Mouse (Mus musculus) E14TG2a.4 (cell line): ENCODE results near the gene Per2.

Experiments
- CTCF ChIP-seq: conservative IDR thresholded peaks from 2 replicates; pipeline ENCODE4 v1.5.1; 2014; ENCODE audit warnings: low read length
- NANOG ChIP-seq: IDR thresholded peaks from 2 replicates; pipeline ENCODE4 v1.6.1; 2014; ENCODE audit warnings: borderline replicate concordance, low read length, mixed read lengths

DNA sequence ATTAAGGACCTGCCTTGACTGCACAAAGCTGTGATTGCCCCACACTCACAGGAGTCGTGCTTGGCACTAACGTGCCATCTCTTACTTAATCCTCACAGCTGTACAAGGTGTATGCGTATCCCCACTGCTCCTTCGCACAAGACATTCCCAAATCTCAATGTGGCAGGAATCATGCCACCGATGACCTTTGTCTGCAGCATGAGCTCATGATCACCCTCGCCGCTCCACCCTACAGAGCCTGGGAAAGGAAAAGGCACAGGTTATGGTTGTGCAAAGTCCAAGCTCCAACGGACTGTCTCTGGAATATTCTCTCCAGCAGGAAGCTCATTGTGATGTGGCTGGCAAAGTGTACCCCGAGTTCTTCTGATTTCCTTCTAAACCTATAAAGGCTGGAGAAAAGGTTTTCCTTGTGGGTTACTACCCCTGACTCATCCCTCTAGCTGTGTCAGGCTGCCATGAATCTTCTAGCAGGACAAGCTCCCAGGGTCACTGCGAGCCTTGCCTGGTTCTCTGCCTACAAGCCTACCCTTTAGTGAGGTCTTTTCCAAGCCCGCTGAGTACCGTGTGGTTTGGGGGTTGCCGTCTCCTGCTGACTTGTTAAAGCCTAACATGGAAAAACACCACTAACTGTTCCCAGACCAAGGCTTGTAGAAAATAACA, 4.3 kb upstream of the Per2 start:
- TF ChIP-seq CTCF (no peak), NANOG (no peak)
